Mouse (Mus musculus): Measurements from ENCODE around the gene Zfp13. TPM values are rescaled to one million over a fixed set of nuclear protein-coding genes. Genes with fewer than 3 reads are reported as not detected.
A peak's percentile ranks its signal among the peaks of the same experiment; 100 is the strongest.

Zfp13 gene
- total and polyA plus RNA-seq, 3 experiments = 0.08 to 0.38 TPM; not detected in 1

DNA sequence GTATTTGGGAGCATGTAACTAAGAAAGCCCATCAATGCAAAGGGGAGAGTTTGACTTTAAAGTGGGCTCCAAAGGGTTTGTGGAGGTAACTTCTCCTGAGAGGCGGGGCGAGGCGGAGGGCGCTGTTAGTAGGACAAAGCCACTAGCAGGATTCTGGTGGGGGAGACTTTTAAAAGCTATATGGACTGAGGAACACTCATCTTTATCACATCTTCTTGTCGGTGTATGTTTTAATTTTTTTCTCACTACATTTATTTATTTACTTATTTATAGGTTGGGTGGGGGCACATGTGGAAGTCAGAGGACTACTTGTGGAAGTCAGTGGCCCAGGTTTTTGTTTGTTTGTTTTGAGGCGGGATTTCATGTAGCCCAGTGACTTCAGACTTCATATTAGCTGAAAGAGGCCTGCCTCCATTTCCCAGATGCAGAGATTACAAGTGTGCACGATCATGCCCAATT, 347 bp upstream of the Zfp13 start:
- Histone ChIP-seq H3K36me3 (ENCODE audit: control insufficient read depth in 1 of 2, insufficient read depth in 2 of 2, low read length in 2 of 2) (peaks cover 0 to 5% of the 10 kb centered on the region in 2 experiments; a peak in 2 of 4 replicates), H3K27me3 (ENCODE audit: control insufficient read depth in 1 of 2, insufficient read depth in 2 of 2, low read length in 2 of 2) (no peaks in the 10 kb centered on the region), H3K27ac (ENCODE audit: control insufficient read depth, low read depth, low read length) (peak overlapping the region; percentile 79), H3K4me3 (ENCODE audit: control insufficient read depth in 1 of 2, insufficient read depth in 1 of 2, low read depth in 2 of 2, low read length in 2 of 2) (peak overlapping the region; percentile 58 to 75), H3K9me3 (replicated peaks; ENCODE audit: insufficient read depth, low read length) (no peaks in the 10 kb centered on the region), H3K9ac (ENCODE audit: control insufficient read depth, low read depth, low read length, poor library complexity, severe bottlenecking) (peak overlapping the region; percentile 71), H3K79me2 (ENCODE audit: control insufficient read depth, insufficient read depth, low read length, poor library complexity) (no peaks in the 10 kb centered on the region; the same call in 1 of the 2 replicates), H3K4me1 (ENCODE audit: control insufficient read depth in 1 of 2, insufficient read depth in 2 of 2, low read length in 2 of 2) (peaks cover 0 to 10% of the 10 kb centered on the region in 2 experiments; a peak in 2 of 4 replicates)
- TF ChIP-seq GATA1 (IDR thresholded peaks at IDR 0.05; ENCODE audit: low read depth, low read length) = peak; percentile 57
- TF ChIP-seq MXI1 (IDR thresholded peaks at IDR 0.05; ENCODE audit: low read depth, low read length) = peak; percentile 71; the same call in 1 of the 2 replicates
- no peak for TF ChIP-seq ELF1 (IDR thresholded peaks at IDR 0.05; ENCODE audit: low read depth, low read length)
- TF ChIP-seq MAFK (IDR thresholded peaks at IDR 0.05; ENCODE audit: borderline replicate concordance, low read depth, low read length) = no peak
- TF ChIP-seq MYC (IDR thresholded peaks at IDR 0.05; ENCODE audit: low read depth, low read length) = peak; percentile 66; the same call in 1 of the 2 replicates
- TF ChIP-seq NELFE (IDR thresholded peaks at IDR 0.05; ENCODE audit: low read depth, low read length) = peak; percentile 56
- peak; percentile 99 for TF ChIP-seq CHD1 (IDR thresholded peaks at IDR 0.05; ENCODE audit: low read depth, low read length)
- no peak for TF ChIP-seq UBTF (IDR thresholded peaks at IDR 0.05; ENCODE audit: borderline replicate concordance, insufficient read depth, low read depth, low read length)
- 0 out of 2 replicates have a peak, but pooled peaks have one; percentile 43 for TF ChIP-seq JUND (IDR thresholded peaks at IDR 0.05; ENCODE audit: low read depth, low read length)
- TF ChIP-seq SMC3 (IDR thresholded peaks at IDR 0.05; ENCODE audit: low read depth, low read length) = peak; percentile 16; the same call in 1 of the 2 replicates
- peak; percentile 70; the same call in 1 of the 2 replicates for TF ChIP-seq MAZ (IDR thresholded peaks at IDR 0.05; ENCODE audit: low read depth, low read length)
- peak in 1 of 2 experiments; percentile 13; a peak in 1 of 4 replicates for TF ChIP-seq POLR2A (IDR thresholded peaks at IDR 0.05; ENCODE audit: control insufficient read depth in 1 of 2, insufficient read depth in 1 of 2, low read depth in 1 of 2, low read length in 2 of 2, poor library complexity in 1 of 2)
- TF ChIP-seq SIN3A (IDR thresholded peaks at IDR 0.05; ENCODE audit: low read length) = peak; percentile 87; the same call in 1 of the 2 replicates
- TF ChIP-seq ZNF384 (IDR thresholded peaks at IDR 0.05; ENCODE audit: low read depth, low read length) = no peak
- peak; percentile 28 for TF ChIP-seq ETS1 (IDR thresholded peaks at IDR 0.05; ENCODE audit: low read depth, low read length)
- TF ChIP-seq BHLHE40 (IDR thresholded peaks at IDR 0.05; ENCODE audit: borderline replicate concordance, low read depth, low read length) = peak; percentile 49; the same call in 1 of the 2 replicates
- peak; percentile 79 for TF ChIP-seq TBP (IDR thresholded peaks at IDR 0.05; ENCODE audit: low read depth, low read length)
- TF ChIP-seq RAD21 (IDR thresholded peaks at IDR 0.05; ENCODE audit: low read depth, low read length) = no peak
- peak; percentile 79 for TF ChIP-seq E2F4 (IDR thresholded peaks at IDR 0.05; ENCODE audit: borderline replicate concordance, low read depth, low read length)
- no peak for TF ChIP-seq EP300 (IDR thresholded peaks at IDR 0.05; ENCODE audit: low read depth in 1 of 2, low read length in 2 of 2)
- TF ChIP-seq ZKSCAN1 (IDR thresholded peaks at IDR 0.05; ENCODE audit: low read depth, low read length) = no peak
- peak; percentile 73 for TF ChIP-seq MAX (IDR thresholded peaks at IDR 0.05; ENCODE audit: low read length)
- no peak; the same call in 1 of the 2 replicates for TF ChIP-seq POLR2AphosphoS2 (IDR thresholded peaks at IDR 0.05; ENCODE audit: low read length)
- peak; percentile 61; the same call in 1 of the 2 replicates for TF ChIP-seq ZMIZ1 (IDR thresholded peaks at IDR 0.05; ENCODE audit: low read depth, low read length)
- TF ChIP-seq RCOR1 (IDR thresholded peaks at IDR 0.05; ENCODE audit: low read depth, low read length) = peak; percentile 33; the same call in 1 of the 2 replicates
- TF ChIP-seq KAT2A (conservative IDR thresholded peaks at IDR 0.05; ENCODE audit: low read depth, low read length) = peak; percentile 39; the same call in 1 of the 2 replicates
- no peak for TF ChIP-seq TAL1 (IDR thresholded peaks at IDR 0.05; ENCODE audit: low read length)
- TF ChIP-seq USF2 (IDR thresholded peaks at IDR 0.05; ENCODE audit: borderline replicate concordance in 1 of 2, insufficient read depth in 1 of 2, low read depth in 1 of 2, low read length in 2 of 2) = no peak
- TF ChIP-seq HCFC1 (IDR thresholded peaks at IDR 0.05; ENCODE audit: low read depth, low read length) = peak; percentile 74; the same call in 1 of the 2 replicates
- peak; percentile 89 for DNase-seq (ENCODE audit: low read depth, low spot score)

Data from MEL (cell line).